Mouse (Mus musculus): ENCODE measurements around the gene Lrrn3.
A peak's percentile ranks its signal among the peaks of the same experiment; 100 is the strongest.

Lrrn3 gene

GRCm38 (mm10) chr12:41486331-41486730 lies at the start of gene Lrrn3:
Gene Lrrn3, minus strand, starts transcription at chr12:41486431.
- TF ChIP-seq GATA4 (IDR thresholded peaks at IDR 0.05; ENCODE audit: insufficient replicate concordance, low read length) = no peak

- TF ChIP-seq GATA4 (IDR thresholded peaks at IDR 0.05; ENCODE audit: insufficient replicate concordance, low read length) = no peak
These were observed 42.2 kb upstream of the Lrrn3 start for GRCm38 (mm10) chr12:41528410-41528809.

- TF ChIP-seq GATA4 (IDR thresholded peaks at IDR 0.05; ENCODE audit: insufficient replicate concordance, low read length) = no peak
These were observed 40.5 kb upstream of the Lrrn3 start for GRCm38 (mm10) chr12:41526688-41527087.

GRCm38 (mm10) chr12:41521671-41522070 lies 35.4 kb upstream of the Lrrn3 start:
- TF ChIP-seq GATA4 (IDR thresholded peaks at IDR 0.05; ENCODE audit: insufficient replicate concordance, low read length) = no peak

GRCm38 (mm10) chr12:41520326-41520725 lies 34.1 kb upstream of the Lrrn3 start:
- TF ChIP-seq GATA4 (IDR thresholded peaks at IDR 0.05; ENCODE audit: insufficient replicate concordance, low read length) = no peak

DNA sequence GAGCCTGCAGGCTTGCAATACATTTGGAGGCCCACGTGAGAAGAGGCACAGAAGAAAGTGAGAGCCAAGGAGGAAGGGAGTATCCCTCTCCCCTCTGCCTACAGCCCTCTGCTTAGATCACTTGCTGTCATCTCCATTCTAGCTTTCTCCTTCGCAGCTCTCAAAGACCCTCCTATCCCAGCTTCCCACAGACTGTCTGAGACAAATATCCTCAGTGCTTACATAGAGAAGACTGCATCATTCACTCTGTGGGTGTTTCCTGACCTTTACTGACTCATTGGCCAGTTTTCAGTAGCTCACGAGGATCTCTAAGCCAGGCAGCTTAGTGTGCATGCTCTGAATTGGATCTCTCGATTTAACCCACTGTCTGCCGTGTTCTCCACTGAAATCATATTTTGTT lies 32.7 kb upstream of the Lrrn3 start:
- TF ChIP-seq GATA4 (IDR thresholded peaks at IDR 0.05; ENCODE audit: insufficient replicate concordance, low read length) = no peak

GRCm38 (mm10) chr12:41510588-41510987 lies 24.4 kb upstream of the Lrrn3 start:
- TF ChIP-seq GATA4 (IDR thresholded peaks at IDR 0.05; ENCODE audit: insufficient replicate concordance, low read length) = no peak

DNA sequence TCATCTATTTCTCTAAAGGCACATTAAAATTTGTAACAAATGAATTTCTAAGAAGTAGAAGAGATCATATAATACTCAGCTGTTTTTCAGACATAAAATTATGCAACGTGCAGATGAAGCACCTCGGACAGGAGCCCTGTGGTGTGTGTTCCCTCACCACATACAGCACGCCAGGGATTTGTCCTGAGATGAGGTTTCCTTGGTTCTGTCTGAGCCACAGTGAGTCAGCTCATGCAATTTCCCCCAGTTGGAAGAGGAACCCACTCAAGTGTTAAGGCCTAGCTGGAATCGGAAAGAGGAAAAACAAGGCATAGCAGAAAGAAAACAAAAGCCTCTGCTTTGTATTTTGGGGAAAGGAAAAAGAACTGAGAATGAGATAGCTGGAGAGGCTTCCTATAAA lies 22.4 kb upstream of the Lrrn3 start:
- TF ChIP-seq GATA4 (IDR thresholded peaks at IDR 0.05; ENCODE audit: insufficient replicate concordance, low read length) = no peak

- no peak for TF ChIP-seq GATA4 (IDR thresholded peaks at IDR 0.05; ENCODE audit: insufficient replicate concordance, low read length)
These were observed 14.0 kb upstream of the Lrrn3 start for GRCm38 (mm10) chr12:41500049-41500820.

DNA sequence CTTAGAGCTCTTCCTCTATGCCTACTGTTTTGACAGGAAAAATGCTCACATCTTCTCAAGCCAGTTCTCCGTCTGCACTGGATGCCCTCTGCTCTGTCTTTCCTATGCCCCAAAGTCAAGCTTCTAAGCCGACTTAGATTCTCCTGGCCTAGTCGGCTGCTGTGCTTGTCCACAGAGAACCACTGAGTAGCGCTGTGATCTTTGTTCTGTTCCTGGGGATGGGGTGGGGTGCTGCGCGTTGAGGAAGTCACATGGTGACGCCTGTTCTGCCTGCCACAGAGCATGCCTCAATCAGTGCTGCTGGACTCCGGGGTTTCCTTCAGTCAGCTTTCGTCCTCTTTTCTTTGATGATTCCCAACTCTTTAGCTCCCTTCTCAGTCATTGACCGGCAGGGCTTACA lies 8.4 kb upstream of the Lrrn3 start:
- no peak for TF ChIP-seq GATA4 (IDR thresholded peaks at IDR 0.05; ENCODE audit: insufficient replicate concordance, low read length)

- TF ChIP-seq GATA4 (IDR thresholded peaks at IDR 0.05; ENCODE audit: insufficient replicate concordance, low read length) = peak; percentile 66; the same call in 1 of the 2 replicates
These were observed 774 bp upstream of the Lrrn3 start for GRCm38 (mm10) chr12:41487005-41487404.

GRCm38 (mm10) chr12:41485512-41486215 lies 567 bp downstream of the Lrrn3 start:
- no peak for TF ChIP-seq GATA4 (IDR thresholded peaks at IDR 0.05; ENCODE audit: insufficient replicate concordance, low read length)

- no peak for TF ChIP-seq GATA4 (IDR thresholded peaks at IDR 0.05; ENCODE audit: insufficient replicate concordance, low read length)
These were observed 1.3 kb downstream of the Lrrn3 start for GRCm38 (mm10) chr12:41484689-41485511.

DNA sequence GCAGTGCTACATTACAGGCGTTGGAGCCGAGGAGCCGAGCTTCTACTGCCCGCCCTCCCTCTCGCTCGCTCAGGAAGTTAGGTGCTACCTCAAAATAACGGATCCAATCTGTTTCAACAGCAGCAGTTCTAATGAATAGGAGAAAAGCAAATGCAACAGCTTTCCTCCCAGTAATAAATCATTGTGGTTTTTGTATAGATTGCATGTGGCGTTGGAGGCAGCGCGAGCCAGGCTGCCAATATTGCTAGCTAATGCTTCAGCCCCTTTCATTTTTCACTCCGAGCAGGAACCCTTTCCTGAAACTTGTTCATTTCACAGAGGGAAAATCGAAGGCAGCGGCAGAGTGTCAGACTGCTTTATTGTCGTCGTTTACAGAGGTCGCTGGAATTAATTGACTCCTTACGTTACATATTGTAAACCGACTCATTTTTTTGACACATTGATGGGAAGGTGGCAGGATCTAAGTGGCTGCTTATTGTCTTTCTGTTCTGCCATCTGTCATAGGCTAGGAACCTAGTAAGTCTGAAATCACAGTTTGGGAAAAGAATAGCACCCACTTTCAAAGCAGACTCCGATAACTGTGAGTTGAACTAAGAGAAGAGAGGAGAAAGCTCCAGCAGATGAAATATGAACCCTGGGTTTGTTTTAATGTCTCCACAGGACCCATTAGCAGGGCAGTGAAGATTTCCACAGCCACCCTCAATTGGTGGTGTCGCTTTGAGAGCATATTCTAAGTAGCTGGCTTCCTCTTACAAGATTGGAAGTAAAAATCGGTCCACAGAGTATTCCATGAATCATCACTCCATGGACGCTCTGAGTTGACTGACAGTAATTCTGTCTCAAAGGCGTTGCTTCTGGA lies 2.4 kb downstream of the Lrrn3 start:
- TF ChIP-seq GATA4 (IDR thresholded peaks at IDR 0.05; ENCODE audit: insufficient replicate concordance, low read length) = no peak
